Mouse (Mus musculus) left cerebral cortex, adult 18-20 months (tissue): ENCODE results near the gene Prm2. TPM values are rescaled to one million over a fixed set of nuclear protein-coding genes. Genes with fewer than 3 reads are reported as not detected.
A peak's percentile ranks its signal among the peaks of the same experiment; 100 is the strongest.
"Not testable (repeated sequence)": the region's sequence is repeated elsewhere in the genome, so short reads cannot be mapped to it uniquely, and the experiment has no call there.

Experiments
- DNase-seq, 2 experiments: peaks; one replicate each; pipeline ENCODE4 v3.0.0; 2021 to 2022; ENCODE audit warnings: low spot score in 2 of 2, mixed read lengths in 1 of 2
- total RNA-seq, 2 experiments: library from RNA; stranded (reverse); gene quantifications; 2 replicates each; pipeline ENCODE4 v1.2.3; 2021

The Prm2 gene
- total RNA-seq, 2 experiments from 2014 or later = not detected

DNA sequence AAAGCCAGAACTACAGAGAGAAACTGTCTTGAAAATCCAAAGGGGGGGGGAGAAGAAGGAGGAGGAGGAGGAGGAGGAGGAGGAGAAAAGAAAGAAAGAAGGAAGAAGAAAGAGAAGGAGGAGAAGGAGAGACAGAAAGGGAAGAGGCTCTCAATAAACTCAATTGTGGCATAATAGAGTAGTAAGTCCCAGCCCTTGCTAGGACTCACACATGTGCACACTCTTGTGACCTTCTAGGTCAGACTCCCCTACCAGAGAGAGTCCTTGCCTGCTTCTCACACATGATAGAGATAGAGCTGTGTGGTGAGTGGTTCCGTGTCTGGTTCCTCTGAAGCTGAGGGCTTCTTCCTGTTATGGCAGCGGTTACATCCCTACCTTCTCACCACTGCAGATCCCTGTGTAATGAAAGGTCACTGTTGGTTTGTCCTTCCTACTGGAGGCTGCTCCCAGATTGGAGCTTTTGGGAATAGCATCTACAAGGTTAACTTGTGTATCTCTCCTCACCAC lies 17.0 kb upstream of the Prm2 start, which contains the start of gene Gm11172:
Gm11172 (plus strand) TSS at position 51 of the 507 bp plus-strand sequence.
- DNase-seq = no peak

DNA sequence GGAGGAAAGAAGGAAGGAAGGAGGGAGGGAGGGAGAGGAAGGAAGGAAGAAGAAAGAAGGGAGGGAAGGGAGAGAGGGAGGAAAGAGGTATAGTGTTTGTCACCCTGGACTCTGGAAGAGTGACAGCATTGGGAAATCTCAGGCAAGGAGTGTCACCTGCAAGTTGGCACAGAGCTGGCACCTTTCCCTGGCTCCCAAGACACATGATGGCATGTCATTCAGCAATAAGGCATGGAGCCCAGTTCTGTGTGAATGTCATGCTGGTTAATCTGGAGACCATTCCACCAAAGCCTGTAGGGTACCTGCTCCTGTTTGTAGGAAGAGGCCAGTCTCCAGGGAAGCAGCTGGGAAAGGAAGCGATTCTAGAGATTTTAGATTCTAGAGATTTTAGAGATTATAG lies 14.4 kb upstream of the Prm2 start:
- DNase-seq = no peak

GRCm38 (mm10) chr16:10805789-10806527 lies 10.0 kb upstream of the Prm2 start, which contains the start of gene Prm1:
Gene Prm1, minus strand, starts transcription at chr16:10805839.
- no peak for DNase-seq

GRCm38 (mm10) chr16:10802420-10802819 lies 6.5 kb upstream of the Prm2 start:
- DNase-seq = not testable (repeated sequence)

GRCm38 (mm10) chr16:10790702-10791101 lies 5.2 kb downstream of the Prm2 start, which contains the start of gene Prm3:
Gene Prm3, minus strand, starts transcription at chr16:10790914.
- no peak for DNase-seq

- DNase-seq = no peak
Observed at GRCm38 (mm10) chr16:10788866-10789265, 7.1 kb downstream of the Prm2 start.

GRCm38 (mm10) chr16:10788271-10788670 lies 7.7 kb downstream of the Prm2 start, which contains the start of gene Tnp2:
Gene Tnp2, minus strand, starts transcription at chr16:10788660.
- DNase-seq = no peak

DNA sequence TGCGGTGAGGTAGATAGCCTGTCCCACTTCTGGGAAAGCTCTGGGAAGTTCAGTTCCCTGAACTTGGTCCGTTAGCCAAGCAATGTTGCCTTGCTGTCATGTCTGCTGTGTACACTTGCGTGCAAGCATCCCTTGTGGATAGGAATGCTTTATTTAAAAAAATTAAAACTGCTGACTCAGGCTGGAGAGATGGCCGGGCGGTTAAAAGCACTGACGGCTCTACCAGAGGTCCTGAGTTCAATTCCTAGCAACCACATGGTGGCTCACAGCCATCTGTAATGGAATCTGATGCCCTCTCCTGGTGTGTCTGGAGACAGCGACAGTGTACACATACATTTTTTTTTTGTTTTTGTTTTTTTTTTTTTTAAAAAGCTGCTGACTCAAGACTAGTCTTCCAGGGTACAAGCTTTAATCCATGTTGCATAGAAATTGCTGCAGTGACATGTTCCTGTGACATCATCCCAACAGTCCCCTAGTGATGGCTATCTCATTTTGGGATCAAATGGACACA lies 8.3 kb downstream of the Prm2 start:
- DNase-seq = no peak

DNA sequence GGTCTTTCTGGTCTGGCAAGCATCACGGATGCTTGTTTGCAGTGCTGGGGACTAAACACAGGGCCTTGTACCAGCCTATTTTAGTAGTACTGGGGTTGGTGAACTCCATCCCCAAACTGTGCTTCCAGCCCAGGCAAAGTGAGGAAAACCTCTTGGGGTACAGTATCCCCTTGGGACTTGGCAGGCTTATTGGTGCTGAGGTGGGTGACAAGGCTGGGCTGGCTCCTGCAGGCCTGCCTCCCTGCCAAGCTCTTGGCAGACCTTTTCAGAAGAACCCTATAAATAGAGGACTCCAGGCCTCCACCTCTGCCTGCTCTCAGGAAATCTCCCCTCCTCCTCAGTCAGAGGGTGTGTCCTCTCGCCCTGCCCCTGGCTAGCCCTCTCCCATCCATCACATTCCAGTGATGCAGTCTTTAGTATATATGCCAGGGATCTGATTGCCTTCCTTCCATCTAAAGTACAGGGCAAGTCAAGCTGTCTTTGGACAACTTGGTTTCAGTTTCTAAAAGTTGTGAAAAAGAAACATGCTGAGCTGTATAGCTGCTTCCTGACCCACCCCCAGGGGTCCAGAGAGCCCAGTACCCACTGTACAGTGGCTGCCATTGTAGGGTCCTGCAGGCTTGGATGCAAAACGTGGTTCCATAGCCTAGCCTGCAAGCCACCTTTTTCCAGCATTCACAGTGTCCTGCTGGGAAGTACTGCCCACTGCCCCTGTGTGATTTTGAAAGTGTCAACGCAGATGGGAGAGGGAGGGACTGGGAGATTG lies 9.0 kb downstream of the Prm2 start:
- DNase-seq = no peak

- peak; percentile 79 to 80 for DNase-seq
Observed at GRCm38 (mm10) chr16:10786288-10786687, 9.6 kb downstream of the Prm2 start.

GRCm38 (mm10) chr16:10785371-10786231 lies 10.3 kb downstream of the Prm2 start, which contains the start of gene Socs1:
Gene Socs1, minus strand, starts transcription at chr16:10785536.
- DNase-seq = peak; percentile 73 to 83

GRCm38 (mm10) chr16:10784793-10785370 lies 11.1 kb downstream of the Prm2 start:
- DNase-seq = peak; percentile 83 to 85

DNA sequence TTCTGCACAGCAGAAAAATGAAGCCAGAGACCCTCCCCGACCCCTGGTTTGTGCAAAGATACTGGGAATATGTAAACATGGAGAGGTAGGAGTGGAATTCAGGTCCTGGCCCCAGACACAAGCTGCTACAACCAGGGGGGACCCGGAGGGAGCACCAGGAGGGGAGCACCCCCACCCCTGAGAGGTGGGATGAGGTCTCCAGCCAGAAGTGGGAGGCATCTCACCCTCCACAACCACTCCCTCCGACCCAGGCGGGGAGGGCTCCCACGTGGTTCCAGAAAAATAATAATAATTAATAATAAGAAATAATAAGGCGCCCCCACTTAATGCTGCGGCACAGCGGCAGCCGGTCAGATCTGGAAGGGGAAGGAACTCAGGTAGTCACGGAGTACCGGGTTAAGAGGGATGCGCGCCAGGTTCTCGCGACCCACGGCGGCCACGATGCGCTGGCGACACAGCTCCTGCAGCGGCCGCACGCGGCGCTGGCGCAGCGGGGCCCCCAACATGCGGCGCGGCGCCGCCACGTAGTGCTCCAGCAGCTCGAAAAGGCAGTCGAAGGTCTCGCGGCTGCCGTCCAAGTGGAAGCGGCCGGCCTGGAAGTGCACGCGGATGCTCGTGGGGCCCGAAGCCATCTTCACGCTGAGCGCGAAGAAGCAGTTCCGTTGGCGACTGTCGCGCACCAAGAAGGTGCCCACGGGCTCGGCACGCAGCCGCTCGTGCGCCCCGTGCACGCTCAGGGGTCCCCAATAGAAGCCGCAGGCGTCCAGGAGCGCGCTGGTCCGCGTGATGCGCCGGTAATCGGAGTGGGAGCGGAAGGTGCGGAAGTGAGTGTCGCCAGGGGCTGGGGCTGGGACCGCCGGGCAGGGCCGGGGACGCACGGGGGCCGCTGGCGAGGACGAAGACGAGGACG lies 11.8 kb downstream of the Prm2 start:
- DNase-seq = peak; percentile 21 to 30

DNA sequence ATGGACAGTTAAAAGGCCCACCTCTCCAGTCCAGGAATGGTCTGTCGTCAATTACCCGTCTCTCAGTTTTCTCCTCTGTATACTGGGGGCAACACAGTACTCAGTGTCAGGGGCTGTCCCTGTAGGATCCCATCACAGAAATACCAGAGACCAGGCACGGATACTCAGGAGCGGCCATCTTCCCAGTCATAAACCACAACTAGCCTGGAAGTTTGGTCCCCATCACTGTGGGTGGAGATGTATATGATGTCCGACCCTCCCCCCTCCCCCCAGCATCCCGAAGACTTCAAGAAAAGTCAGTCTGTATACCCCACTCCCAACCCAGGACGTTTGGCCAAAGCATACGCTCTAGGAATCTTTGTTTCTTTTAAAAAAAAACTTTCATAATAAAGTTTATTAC lies 12.5 kb downstream of the Prm2 start:
- no peak for DNase-seq

DNA sequence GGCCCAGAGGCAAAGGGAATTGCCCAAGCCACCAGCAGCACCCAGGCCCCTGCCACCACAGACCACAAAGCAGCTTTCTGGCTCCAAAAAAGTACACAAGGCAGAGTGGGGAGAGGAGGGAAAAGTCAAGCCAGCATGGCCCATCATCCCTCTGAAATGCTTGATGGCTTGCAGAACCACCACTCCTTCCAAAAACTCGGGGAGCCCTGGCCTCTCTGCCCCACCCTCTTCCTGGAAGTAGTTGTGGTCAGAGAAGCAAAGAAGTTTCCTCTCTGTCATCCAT lies 12.8 kb downstream of the Prm2 start:
- DNase-seq = no peak

DNA sequence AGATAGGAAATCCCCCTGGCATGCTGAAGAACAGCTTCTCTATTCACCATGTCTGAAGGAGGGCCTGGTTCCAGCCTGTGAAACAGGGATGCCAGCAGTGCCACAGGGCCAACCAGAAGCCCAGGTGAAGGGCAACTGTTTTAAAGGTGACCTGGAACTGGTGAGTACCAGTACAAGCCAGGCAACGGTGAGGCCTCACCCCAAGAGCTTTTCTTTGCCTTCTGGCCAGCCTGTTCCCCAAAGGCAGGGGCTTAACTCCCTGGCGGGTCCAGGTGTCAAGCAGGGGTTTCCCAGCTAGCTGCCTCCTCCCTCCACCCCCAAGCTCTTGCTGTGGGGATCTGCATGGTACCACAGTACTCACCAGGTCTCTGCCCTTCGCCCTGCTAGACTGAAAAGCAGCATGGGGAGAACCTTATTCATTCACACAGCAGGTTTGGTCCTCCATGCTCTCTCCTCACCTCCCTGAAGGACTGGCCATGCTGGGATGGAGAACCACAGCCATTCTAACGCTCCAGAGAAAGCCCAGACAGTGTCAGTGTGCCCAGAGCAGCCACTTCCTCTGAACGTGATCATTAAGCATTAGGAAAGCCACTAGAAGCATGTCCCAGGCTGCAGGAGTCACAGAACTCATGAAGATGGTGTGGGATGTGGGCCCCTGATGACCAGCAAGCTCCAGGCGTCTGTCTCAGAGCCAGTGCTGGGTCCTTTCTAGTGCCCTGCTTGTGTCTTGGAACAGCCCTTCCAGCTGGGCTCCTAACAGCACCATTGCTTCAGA lies 13.4 kb downstream of the Prm2 start:
- no peak for DNase-seq

- DNase-seq = no peak
Observed at GRCm38 (mm10) chr16:10781862-10782371, 14.0 kb downstream of the Prm2 start.

DNA sequence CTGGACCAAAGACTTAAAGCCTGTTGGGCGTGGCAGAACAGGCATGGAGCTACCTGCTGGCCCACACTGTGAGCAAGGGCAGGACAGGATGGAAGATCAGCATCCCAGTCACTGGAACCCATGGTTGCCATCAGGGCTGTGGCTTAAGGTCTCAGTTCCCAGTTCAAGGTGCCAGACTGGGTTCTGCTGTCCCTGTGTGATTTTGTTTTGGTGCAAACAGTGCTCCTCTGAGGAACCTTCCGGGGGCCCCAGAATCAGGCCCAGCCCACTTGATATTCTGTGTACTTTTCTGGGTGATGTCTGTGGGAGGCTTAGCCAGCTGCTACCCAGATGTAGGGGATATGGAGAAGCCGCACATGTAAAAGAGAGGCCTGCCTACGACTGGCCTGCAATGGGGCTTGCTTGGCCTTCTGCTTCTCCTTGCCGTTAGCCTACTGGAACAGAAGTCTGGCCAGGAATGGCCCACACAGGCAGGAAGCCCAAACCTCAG lies 15.3 kb downstream of the Prm2 start:
- no peak for DNase-seq
